Mouse (Mus musculus): Measurements from ENCODE around the gene Smarcc1. TPM values are rescaled to one million over a fixed set of nuclear protein-coding genes. Genes with fewer than 3 reads are reported as not detected.

Gene Smarcc1
- polyA plus RNA-seq, 1 experiment, result 76.6 TPM

DNA sequence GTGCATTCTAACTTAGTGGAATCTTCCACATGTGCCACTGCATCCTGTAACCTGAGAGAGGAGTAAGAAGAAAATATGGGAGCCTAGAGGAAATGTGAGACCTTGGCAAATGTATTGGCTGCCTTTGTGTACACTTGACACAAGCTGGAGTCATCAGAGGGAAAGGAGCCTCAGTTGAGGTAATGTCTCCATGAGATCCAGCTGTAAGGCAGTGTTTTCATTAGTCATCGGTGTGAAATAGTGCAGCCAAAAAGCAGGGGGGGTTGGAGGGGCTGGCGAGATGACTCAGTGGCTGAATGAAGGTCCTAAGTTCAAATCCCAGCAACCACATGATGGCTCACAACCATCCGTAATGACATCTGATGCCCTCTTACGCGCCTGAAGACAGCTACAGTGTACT is 44.9 kb downstream of the Smarcc1 start:
- TF ChIP-seq CTCF (IDR thresholded peaks at IDR 0.05; ENCODE audit: insufficient read depth, low read depth, low read length) (no peak), POLR2A (IDR thresholded peaks at IDR 0.05; ENCODE audit: insufficient read depth, low read depth, low read length) (no peak)
- no peak overlapping the region for H3K27ac ChIP-seq (ENCODE audit: insufficient read depth, low read depth, low read length)
- H3K4me1 ChIP-seq (ENCODE audit: control insufficient read depth, insufficient read depth, low read length), result no peaks in the 10 kb centered on the region
- 78% methylated on average over 5 of the region's 5 CpGs for WGBS
- H3K4me3 ChIP-seq (ENCODE audit: insufficient read depth, low read depth, low read length), result no peak overlapping the region

DNA sequence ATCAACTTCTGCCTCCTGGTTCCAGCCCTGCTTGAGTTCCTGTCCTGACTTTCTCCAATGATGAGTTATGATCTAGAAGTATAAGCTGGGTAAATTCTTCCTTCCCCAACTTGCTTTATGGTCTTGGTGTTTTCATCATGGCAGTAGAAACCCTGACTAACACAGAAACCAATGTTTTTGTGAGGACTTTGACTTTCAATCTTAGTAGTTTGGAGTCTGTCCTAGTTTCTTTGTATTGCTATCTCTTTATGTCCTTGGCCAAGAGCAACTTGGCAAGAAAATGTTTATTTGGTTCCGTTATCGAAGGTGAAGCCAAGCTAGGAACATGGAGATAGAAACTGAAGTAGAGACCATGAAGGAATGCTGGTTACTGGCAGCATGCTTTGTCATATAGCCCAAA is 45.6 kb downstream of the Smarcc1 start:
- 38% methylated on average over 2 of the region's 2 CpGs for WGBS
- TF ChIP-seq POLR2A (IDR thresholded peaks at IDR 0.05; ENCODE audit: insufficient read depth, low read depth, low read length), result no peak
- TF ChIP-seq CTCF (IDR thresholded peaks at IDR 0.05; ENCODE audit: insufficient read depth, low read depth, low read length), result no peak
- no peak overlapping the region for H3K27ac ChIP-seq (ENCODE audit: insufficient read depth, low read depth, low read length)

DNA sequence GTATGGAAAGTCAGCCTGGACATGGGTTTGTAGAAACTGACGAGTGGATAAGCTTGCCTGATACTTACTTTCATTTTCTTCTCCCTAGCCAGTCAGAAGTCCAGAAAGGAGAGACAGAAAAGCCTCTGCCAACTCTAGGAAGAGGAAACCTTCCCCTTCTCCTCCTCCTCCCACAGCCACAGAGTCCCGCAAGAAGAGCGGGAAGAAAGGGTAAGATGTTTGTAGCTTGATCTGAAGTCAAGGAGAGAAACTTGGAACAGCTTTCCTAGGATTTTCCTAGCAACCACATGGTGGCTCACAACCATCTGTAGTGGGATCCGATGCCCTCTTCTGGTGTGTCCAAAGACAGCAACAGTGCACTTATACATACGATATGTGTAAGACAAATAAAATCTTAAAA is 53.4 kb downstream of the Smarcc1 start:
- TF ChIP-seq CTCF (IDR thresholded peaks at IDR 0.05; ENCODE audit: insufficient read depth, low read depth, low read length), result no peak
- no peak for TF ChIP-seq POLR2A (IDR thresholded peaks at IDR 0.05; ENCODE audit: insufficient read depth, low read depth, low read length)
- Histone ChIP-seq H3K4me1 (ENCODE audit: control insufficient read depth, insufficient read depth, low read length) (no peaks in the 10 kb centered on the region), H3K27ac (ENCODE audit: insufficient read depth, low read depth, low read length) (no peak overlapping the region), H3K4me3 (ENCODE audit: insufficient read depth, low read depth, low read length) (no peak overlapping the region)
- 31% methylated on average over 5 of the region's 5 CpGs for WGBS

More for the DNA sequence above, 45.6 kb downstream of the Smarcc1 start:
- Histone ChIP-seq H3K4me1 (ENCODE audit: control insufficient read depth, insufficient read depth, low read length) (no peaks in the 10 kb centered on the region), H3K4me3 (ENCODE audit: insufficient read depth, low read depth, low read length) (no peak overlapping the region)

DNA sequence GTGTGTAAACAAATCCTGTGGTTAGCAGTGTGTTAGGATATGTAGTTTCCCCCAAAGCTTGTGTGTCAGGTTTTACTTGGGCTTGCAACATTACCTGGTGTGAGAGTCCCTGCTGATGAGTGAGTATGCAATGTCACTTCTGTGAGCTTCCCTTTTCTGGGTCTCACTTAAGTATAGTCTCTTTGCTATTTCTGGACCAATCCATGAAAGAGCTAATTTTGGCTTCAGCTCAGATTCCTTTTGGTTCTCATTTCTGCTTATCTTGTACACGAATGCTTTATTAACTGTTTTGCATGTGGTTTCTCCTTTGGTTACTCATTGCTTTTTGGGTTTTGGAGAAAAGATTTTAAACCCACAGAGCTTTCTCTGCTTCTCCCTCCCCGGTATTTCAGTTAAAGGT is 82.4 kb downstream of the Smarcc1 start:
- TF ChIP-seq POLR2A (IDR thresholded peaks at IDR 0.05; ENCODE audit: insufficient read depth, low read depth, low read length) (no peak), CTCF (IDR thresholded peaks at IDR 0.05; ENCODE audit: insufficient read depth, low read depth, low read length) (no peak)
- no peak overlapping the region for H3K4me3 ChIP-seq (ENCODE audit: insufficient read depth, low read depth, low read length)
- 29% methylated on average over 2 of the region's 2 CpGs for WGBS
- H3K27ac ChIP-seq (ENCODE audit: insufficient read depth, low read depth, low read length), result peak overlapping the region; percentile 82
- peaks cover 6% of the 10 kb centered on the region; the same call in 1 of the 2 replicates for H3K4me1 ChIP-seq (ENCODE audit: control insufficient read depth, insufficient read depth, low read length)

DNA sequence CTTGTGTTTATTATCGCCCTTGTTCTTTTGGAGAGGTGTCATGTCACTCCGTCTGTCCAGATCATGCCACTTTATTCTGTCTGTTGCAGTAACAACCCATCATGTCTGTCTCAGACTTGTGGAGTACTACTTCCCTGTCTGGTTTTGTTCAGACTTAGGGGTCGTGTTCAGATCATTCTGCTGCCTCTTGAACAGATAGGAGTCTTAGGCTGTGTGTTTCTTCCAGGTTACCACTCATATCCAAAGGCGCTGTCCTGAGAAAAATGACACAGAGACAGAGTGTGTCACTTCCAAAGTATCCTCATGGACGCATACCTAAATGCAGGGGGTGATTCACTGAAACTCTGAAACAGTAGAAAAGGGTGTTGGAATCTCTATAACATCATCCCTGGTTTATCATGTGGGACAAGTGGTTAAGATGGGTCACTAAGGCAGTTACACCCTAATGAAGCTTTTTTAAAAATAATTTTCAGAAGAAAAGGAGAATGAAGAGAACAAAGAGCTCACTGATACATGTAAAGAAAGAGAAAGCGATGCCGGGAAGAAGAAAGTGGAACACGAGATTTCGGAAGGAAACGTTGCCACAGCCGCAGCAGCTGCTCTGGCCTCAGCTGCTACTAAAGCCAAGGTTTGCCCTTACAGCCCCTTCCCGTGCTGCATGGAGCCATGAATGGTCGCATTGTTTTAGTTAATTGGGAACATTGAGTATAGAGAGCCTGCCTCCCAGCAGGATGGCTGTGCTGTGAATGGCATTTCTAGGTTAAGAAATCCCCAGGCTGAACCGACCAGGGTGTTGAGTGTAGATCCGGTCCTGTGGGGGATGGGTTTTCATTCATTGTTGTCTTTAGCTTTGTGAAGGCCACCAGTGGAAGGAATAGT is 88.3 kb downstream of the Smarcc1 start:
- Histone ChIP-seq H3K4me3 (ENCODE audit: insufficient read depth, low read depth, low read length) (no peak overlapping the region), H3K27ac (ENCODE audit: insufficient read depth, low read depth, low read length) (peak overlapping the region; percentile 89), H3K4me1 (ENCODE audit: control insufficient read depth, insufficient read depth, low read length) (peaks cover 8% of the 10 kb centered on the region)
- TF ChIP-seq CTCF (IDR thresholded peaks at IDR 0.05; ENCODE audit: insufficient read depth, low read depth, low read length), result no peak
- no peak for TF ChIP-seq POLR2A (IDR thresholded peaks at IDR 0.05; ENCODE audit: insufficient read depth, low read depth, low read length)
- 17% methylated on average over 15 of the region's 15 CpGs for whole genome bisulfite sequencing

DNA sequence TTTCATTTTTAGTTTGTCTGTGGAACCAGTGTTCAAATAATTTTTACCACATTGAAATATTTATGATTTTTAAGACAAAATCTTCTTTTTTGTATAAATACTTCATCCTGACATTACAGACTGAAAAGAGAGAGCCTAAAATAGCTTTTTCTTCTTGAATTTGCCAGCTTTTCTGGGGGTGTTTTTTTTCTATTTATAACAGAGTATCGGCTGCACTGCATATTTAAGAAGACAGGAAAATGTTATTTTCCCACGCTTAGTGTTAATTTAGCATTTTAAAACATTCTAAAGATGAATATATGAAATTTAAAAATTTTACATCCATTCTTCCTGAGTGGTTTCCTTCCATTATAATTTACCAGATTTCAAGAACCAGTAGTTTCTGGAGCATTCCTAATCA is 88.9 kb downstream of the Smarcc1 start:
- Histone ChIP-seq H3K27ac (ENCODE audit: insufficient read depth, low read depth, low read length) (peak overlapping the region; percentile 89), H3K4me1 (ENCODE audit: control insufficient read depth, insufficient read depth, low read length) (peaks cover 8% of the 10 kb centered on the region), H3K4me3 (ENCODE audit: insufficient read depth, low read depth, low read length) (no peak overlapping the region)
- TF ChIP-seq POLR2A (IDR thresholded peaks at IDR 0.05; ENCODE audit: insufficient read depth, low read depth, low read length), result no peak
- no peak for TF ChIP-seq CTCF (IDR thresholded peaks at IDR 0.05; ENCODE audit: insufficient read depth, low read depth, low read length)
- WGBS, result 18% methylated on average over 2 of the region's 2 CpGs

DNA sequence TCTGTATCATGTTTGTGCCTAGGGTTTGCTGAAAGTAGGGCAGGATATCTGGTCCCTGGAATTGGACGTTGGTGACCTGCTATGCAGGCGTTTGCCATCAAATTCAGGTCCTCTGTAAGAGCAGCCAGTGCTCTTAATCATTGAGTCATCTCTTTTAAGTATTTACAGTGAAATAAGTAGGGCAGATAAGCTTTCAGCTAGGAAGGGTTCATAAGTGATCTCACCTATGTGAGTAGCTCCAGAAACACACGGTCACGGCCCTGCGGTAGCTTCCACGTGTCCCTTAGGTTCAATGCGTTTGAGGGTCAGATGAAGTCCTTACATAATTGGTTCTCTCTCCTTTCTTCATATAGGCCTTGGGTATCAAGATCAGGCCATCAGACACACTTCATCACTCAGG is 90.8 kb downstream of the Smarcc1 start:
- TF ChIP-seq CTCF (IDR thresholded peaks at IDR 0.05; ENCODE audit: insufficient read depth, low read depth, low read length) (no peak), POLR2A (IDR thresholded peaks at IDR 0.05; ENCODE audit: insufficient read depth, low read depth, low read length) (no peak)
- Histone ChIP-seq H3K27ac (ENCODE audit: insufficient read depth, low read depth, low read length) (peak overlapping the region; percentile 81), H3K4me3 (ENCODE audit: insufficient read depth, low read depth, low read length) (no peak overlapping the region), H3K4me1 (ENCODE audit: control insufficient read depth, insufficient read depth, low read length) (peaks cover 8% of the 10 kb centered on the region)
- WGBS, result 51% methylated on average over 7 of the region's 7 CpGs

DNA sequence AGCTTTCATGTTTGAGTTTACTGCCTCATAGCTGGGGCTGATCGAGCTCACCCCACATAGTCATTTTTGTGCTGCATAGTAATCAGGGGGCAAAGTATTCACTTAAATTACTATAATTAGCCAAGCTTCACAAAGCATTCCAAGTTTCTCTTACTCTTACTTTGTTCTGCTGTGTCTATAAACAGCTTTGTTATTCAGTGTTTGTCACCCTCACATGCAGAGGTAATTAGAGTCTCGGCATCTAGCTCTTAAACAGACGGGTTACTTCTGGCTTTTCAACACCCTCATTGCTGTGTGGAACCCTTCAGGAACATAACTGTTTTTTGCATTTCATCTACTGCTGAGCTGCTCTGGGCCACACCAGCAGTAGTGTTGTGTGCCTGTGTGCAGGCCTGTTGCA is 91.5 kb downstream of the Smarcc1 start:
- WGBS, result 16% methylated on average over 3 of the region's 3 CpGs
- H3K27ac ChIP-seq (ENCODE audit: insufficient read depth, low read depth, low read length), result peak overlapping the region; percentile 80

DNA sequence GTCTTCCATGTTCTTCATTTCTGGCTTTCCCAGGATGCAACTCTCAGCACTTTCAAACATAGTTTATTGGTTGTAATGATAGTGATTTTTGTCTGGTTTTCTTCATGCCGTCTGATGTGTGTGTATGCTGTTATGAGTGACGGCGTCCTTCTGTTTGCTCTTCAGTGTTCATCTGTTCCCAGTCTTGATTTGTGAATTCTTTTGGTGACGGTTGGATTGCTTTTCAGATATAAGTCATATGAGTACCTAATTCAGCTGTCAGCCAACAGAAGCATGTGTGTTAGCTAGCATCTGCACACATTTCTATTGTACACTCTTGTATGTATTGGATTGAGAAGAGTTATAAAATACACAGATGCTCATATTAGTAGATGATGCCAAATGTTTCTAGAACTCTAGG is 106.8 kb downstream of the Smarcc1 start:
- H3K27ac ChIP-seq (ENCODE audit: insufficient read depth, low read depth, low read length), result no peak overlapping the region
- no peak overlapping the region for H3K4me3 ChIP-seq (ENCODE audit: insufficient read depth, low read depth, low read length)
- H3K4me1 ChIP-seq (ENCODE audit: control insufficient read depth, insufficient read depth, low read length), result peaks cover 3% of the 10 kb centered on the region
- TF ChIP-seq CTCF (IDR thresholded peaks at IDR 0.05; ENCODE audit: insufficient read depth, low read depth, low read length) (no peak), POLR2A (IDR thresholded peaks at IDR 0.05; ENCODE audit: insufficient read depth, low read depth, low read length) (no peak)
- 92% methylated on average over 4 of the region's 4 CpGs for WGBS

More for the DNA sequence above, 91.5 kb downstream of the Smarcc1 start:
- Histone ChIP-seq H3K4me3 (ENCODE audit: insufficient read depth, low read depth, low read length) (no peak overlapping the region), H3K4me1 (ENCODE audit: control insufficient read depth, insufficient read depth, low read length) (peaks cover 8% of the 10 kb centered on the region)
- no peak for TF ChIP-seq CTCF (IDR thresholded peaks at IDR 0.05; ENCODE audit: insufficient read depth, low read depth, low read length)

Measured in olfactory bulb, adult 2 months (tissue).